Mouse (Mus musculus): ENCODE data around the gene Zfp764. TPM values are rescaled to one million over a fixed set of nuclear protein-coding genes. Genes with fewer than 3 reads are reported as not detected.
A peak's percentile ranks its signal among the peaks of the same experiment; 100 is the strongest.
"Not testable (repeated sequence)": the region's sequence is repeated elsewhere in the genome, so short reads cannot be mapped to it uniquely, and the experiment has no call there.

Zfp764 gene
- total RNA-seq, 2 experiments from 2014 or later = 0.19 to 2.5 TPM

- no peak for ATAC-seq (replicated peaks; ENCODE audit: low FRiP score, poor library complexity, severe bottlenecking)
Observed at GRCm38 (mm10) chr7:127392251-127392824, 14.3 kb downstream of the Zfp764 start.

GRCm38 (mm10) chr7:127391538-127391937 lies 15.1 kb downstream of the Zfp764 start:
- ATAC-seq (replicated peaks; ENCODE audit: low FRiP score, poor library complexity, severe bottlenecking) = no peak

- ATAC-seq (replicated peaks; ENCODE audit: low FRiP score, poor library complexity, severe bottlenecking) = no peak
Observed at GRCm38 (mm10) chr7:127390306-127390705, 16.3 kb downstream of the Zfp764 start.

- ATAC-seq (replicated peaks; ENCODE audit: low FRiP score, poor library complexity, severe bottlenecking) = not testable (repeated sequence)
Observed at GRCm38 (mm10) chr7:127388201-127388600, 18.4 kb downstream of the Zfp764 start.

GRCm38 (mm10) chr7:127386641-127387392 lies 19.8 kb downstream of the Zfp764 start, which contains the start of gene 9130019O22Rik:
TSS of gene 9130019O22Rik (minus strand) at chr7:127387166.
- peak; percentile 91 for ATAC-seq (replicated peaks; ENCODE audit: low FRiP score, poor library complexity, severe bottlenecking)

- ATAC-seq (replicated peaks; ENCODE audit: low FRiP score, poor library complexity, severe bottlenecking) = not testable (repeated sequence)
Observed at GRCm38 (mm10) chr7:127385560-127385959, 21.1 kb downstream of the Zfp764 start.

- ATAC-seq (replicated peaks; ENCODE audit: low FRiP score, poor library complexity, severe bottlenecking) = no peak
Observed at GRCm38 (mm10) chr7:127378310-127378921, 28.2 kb downstream of the Zfp764 start.

GRCm38 (mm10) chr7:127375271-127376245 lies 31.1 kb downstream of the Zfp764 start, which contains the start of gene Zfp747:
TSS of gene Zfp747 (minus strand) at chr7:127376050.
- peak; percentile 95 for ATAC-seq (replicated peaks; ENCODE audit: low FRiP score, poor library complexity, severe bottlenecking)

- ATAC-seq (replicated peaks; ENCODE audit: low FRiP score, poor library complexity, severe bottlenecking) = not testable (repeated sequence)
Observed at GRCm38 (mm10) chr7:127371870-127372269, 34.8 kb downstream of the Zfp764 start.

GRCm38 (mm10) chr7:127371213-127371612 lies 35.4 kb downstream of the Zfp764 start:
- ATAC-seq (replicated peaks; ENCODE audit: low FRiP score, poor library complexity, severe bottlenecking) = no peak

- no peak for ATAC-seq (replicated peaks; ENCODE audit: low FRiP score, poor library complexity, severe bottlenecking)
Observed at GRCm38 (mm10) chr7:127366249-127366648, 40.4 kb downstream of the Zfp764 start.

- no peak for ATAC-seq (replicated peaks; ENCODE audit: low FRiP score, poor library complexity, severe bottlenecking)
Observed at GRCm38 (mm10) chr7:127364166-127364565, 42.5 kb downstream of the Zfp764 start.

- no peak for ATAC-seq (replicated peaks; ENCODE audit: low FRiP score, poor library complexity, severe bottlenecking)
Observed at GRCm38 (mm10) chr7:127363475-127363921, 43.1 kb downstream of the Zfp764 start.

- not testable (repeated sequence) for ATAC-seq (replicated peaks; ENCODE audit: low FRiP score, poor library complexity, severe bottlenecking)
Observed at GRCm38 (mm10) chr7:127362418-127362817, 44.2 kb downstream of the Zfp764 start.

GRCm38 (mm10) chr7:127361449-127361848 lies 45.2 kb downstream of the Zfp764 start:
- ATAC-seq (replicated peaks; ENCODE audit: low FRiP score, poor library complexity, severe bottlenecking) = no peak

GRCm38 (mm10) chr7:127360265-127360664 lies 46.4 kb downstream of the Zfp764 start:
- no peak for ATAC-seq (replicated peaks; ENCODE audit: low FRiP score, poor library complexity, severe bottlenecking)

GRCm38 (mm10) chr7:127358472-127358871 lies 48.1 kb downstream of the Zfp764 start:
- ATAC-seq (replicated peaks; ENCODE audit: low FRiP score, poor library complexity, severe bottlenecking) = no peak

GRCm38 (mm10) chr7:127357871-127358270 lies 48.8 kb downstream of the Zfp764 start:
- no peak for ATAC-seq (replicated peaks; ENCODE audit: low FRiP score, poor library complexity, severe bottlenecking)

- no peak for ATAC-seq (replicated peaks; ENCODE audit: low FRiP score, poor library complexity, severe bottlenecking)
Observed at GRCm38 (mm10) chr7:127355796-127356195, 50.8 kb downstream of the Zfp764 start.

All from erythroblast, adult 5-6 weeks (primary cell).